Mouse (Mus musculus) spleen, postnatal 0 days (tissue): ENCODE data around the gene Clstn1. TPM values are rescaled to one million over a fixed set of nuclear protein-coding genes. Genes with fewer than 3 reads are reported as not detected.

ENCODE experiments used
- polyA plus RNA-seq: library from polyadenylated mRNA; unstranded; fragments of >200 nt; fragmentation: Nextera tagmentation; extraction: Ambion mirVana; gene quantifications from 2 replicates; pipeline ENCODE4 v1.2.1, GENCODE M21; 2015

Gene Clstn1
- polyA plus RNA-seq: 9.9 and 10.6 TPM in 2 replicates

DNA sequence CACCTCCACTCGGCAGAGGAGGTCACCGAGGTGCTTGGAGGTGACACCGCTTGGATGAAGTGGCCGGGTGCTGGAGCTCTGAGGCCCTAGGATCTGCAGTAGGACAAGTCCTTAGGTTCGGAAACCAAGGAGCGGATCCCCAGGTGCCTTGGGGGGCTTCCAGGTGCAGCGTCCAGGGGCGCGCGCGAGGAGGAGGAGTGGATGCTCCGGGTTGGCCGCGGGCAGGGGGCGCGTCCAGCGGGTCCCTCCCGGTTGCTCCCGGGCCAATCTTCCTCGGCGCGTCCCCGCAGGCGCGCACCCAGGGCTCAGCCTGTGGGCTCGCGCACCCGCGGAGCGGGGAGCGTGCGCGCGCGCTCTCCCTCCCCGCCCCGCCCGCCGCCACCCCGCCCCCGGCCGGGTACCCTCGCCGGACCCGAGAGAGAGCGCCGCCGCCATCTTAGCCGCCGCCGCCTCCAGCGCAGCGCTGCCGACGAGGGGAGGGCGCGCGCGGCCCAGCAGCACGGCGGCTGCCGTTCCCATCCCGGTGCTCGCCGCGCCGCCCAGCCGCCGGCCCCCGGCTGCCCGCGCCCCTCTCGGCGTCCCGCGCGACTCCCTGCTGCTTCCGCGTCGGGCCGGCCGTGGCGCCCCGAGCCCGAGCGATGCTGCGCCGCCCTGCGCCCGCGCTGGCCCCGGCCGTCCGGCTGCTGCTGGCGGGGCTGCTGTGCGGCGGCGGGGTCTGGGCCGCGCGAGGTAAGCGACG lies at the start of gene Clstn1:
Gene Clstn1 (plus strand): TSS at position 425 of the 739 bp plus-strand sequence.

Other genes with a start within 250 kb of the Clstn1 start
- 13.1 and 16.0 TPM in 2 replicates for gene Ube4b, start 159.7 kb upstream of the Clstn1 start, polyA plus RNA-seq
- gene Rbp7, start 131.5 kb upstream of the Clstn1 start, polyA plus RNA-seq: 2.8 and 3.5 TPM in 2 replicates
- not detected in 2 replicates for gene Tmem274, start 109.1 kb upstream of the Clstn1 start, polyA plus RNA-seq
- gene Nmnat1, start 101.3 kb upstream of the Clstn1 start, polyA plus RNA-seq: 4.0 and 4.5 TPM in 2 replicates
- 17.7 and 19.7 TPM in 2 replicates for gene Lzic, start 101.2 kb upstream of the Clstn1 start, polyA plus RNA-seq
- 23.7 and 30.4 TPM in 2 replicates for gene Ctnnbip1, start 68.2 kb upstream of the Clstn1 start, polyA plus RNA-seq
- 14.1 and 20.1 TPM in 2 replicates for gene Pik3cd, start 116.1 kb downstream of the Clstn1 start, polyA plus RNA-seq
- 8.0 and 8.7 TPM in 2 replicates for gene Tmem201, start 151.6 kb downstream of the Clstn1 start, polyA plus RNA-seq
- 3.9 and 4.9 TPM in 2 replicates for gene Slc25a33, start 187.8 kb downstream of the Clstn1 start, polyA plus RNA-seq